Mouse (Mus musculus) small intestine, adult 2 months (tissue): ENCODE results near the gene Eif4h. TPM values are rescaled to one million over a fixed set of nuclear protein-coding genes. Genes with fewer than 3 reads are reported as not detected.

ENCODE experiments used
- H3K27ac ChIP-seq: fragments of 200-500 bp; 2 replicates; pipeline ENCODE4 v1.5.1; 2012; ENCODE audit warnings: low read depth, low read length, control low read depth, inconsistent platforms; ENCODE audit not compliant: insufficient read depth
- H3K27me3 ChIP-seq: fragments of 200-500 bp; 2 replicates; pipeline ENCODE4 v1.6.1; 2012; ENCODE audit warnings: mild to moderate bottlenecking, moderate library complexity, low read length, inconsistent platforms; ENCODE audit not compliant: control insufficient read depth, insufficient read depth
- H3K36me3 ChIP-seq: fragments of 200-500 bp; 2 replicates; pipeline ENCODE4 v1.6.1; 2012; ENCODE audit warnings: mild to moderate bottlenecking, low read length, control low read depth, inconsistent platforms; ENCODE audit not compliant: control insufficient read depth, insufficient read depth
- H3K4me1 ChIP-seq: fragments of 200-500 bp; 2 replicates; pipeline ENCODE4 v1.6.1; 2012; ENCODE audit warnings: low read length, inconsistent platforms, mixed read lengths; ENCODE audit not compliant: control insufficient read depth, insufficient read depth, insufficient read length
- H3K4me3 ChIP-seq: fragments of 200-500 bp; 2 replicates; pipeline ENCODE4 v1.5.1; 2012; ENCODE audit warnings: low read depth, mild to moderate bottlenecking, control low read depth, inconsistent platforms, low read length, moderate library complexity
- CTCF ChIP-seq: fragments of 200-500 bp; IDR thresholded peaks from 2 replicates; pipeline ENCODE4 v1.5.1; 2012; ENCODE audit warnings: low read depth, mild to moderate bottlenecking, control low read depth, inconsistent platforms, low read length, moderate library complexity, mixed read lengths; ENCODE audit not compliant: insufficient replicate concordance, insufficient read length; ENCODE audit errors: extremely low read depth
- POLR2A ChIP-seq: fragments of 200-500 bp; IDR thresholded peaks from 2 replicates; pipeline ENCODE4 v1.6.1; 2012; ENCODE audit warnings: low read depth, mild to moderate bottlenecking, control low read depth, inconsistent platforms, low read length, moderate library complexity
- WGBS: fragments of 180-500 bp; shearing (Covaris S2); methylation state at CpG from one replicate; pipeline ENCODE4 v1.1.7; 2018; 5-methylcytosine and 5-hydroxymethylcytosine counted together
- polyA plus RNA-seq: library from polyadenylated mRNA; depleted of rRNA; stranded (reverse); fragments of >200 nt; gene quantifications from 2 replicates; pipeline ENCODE4 v1.2.3, GENCODE M21; 2012

Gene Eif4h
- polyA plus RNA-seq, 1 experiment = 256 TPM

- H3K4me3 ChIP-seq = no peak overlapping the region
- no peaks in the 10 kb centered on the region for H3K27me3 ChIP-seq
- peaks cover 4% of the 10 kb centered on the region for H3K4me1 ChIP-seq
- no peak overlapping the region for H3K27ac ChIP-seq
- WGBS = 88% methylated on average over 11 of the region's 11 CpGs
- no peaks in the 10 kb centered on the region for H3K36me3 ChIP-seq
- TF ChIP-seq POLR2A (no peak), CTCF (no peak)
Measured at GRCm38 (mm10) chr5:134604376-134604775, 34.9 kb downstream of the Eif4h start.

DNA sequence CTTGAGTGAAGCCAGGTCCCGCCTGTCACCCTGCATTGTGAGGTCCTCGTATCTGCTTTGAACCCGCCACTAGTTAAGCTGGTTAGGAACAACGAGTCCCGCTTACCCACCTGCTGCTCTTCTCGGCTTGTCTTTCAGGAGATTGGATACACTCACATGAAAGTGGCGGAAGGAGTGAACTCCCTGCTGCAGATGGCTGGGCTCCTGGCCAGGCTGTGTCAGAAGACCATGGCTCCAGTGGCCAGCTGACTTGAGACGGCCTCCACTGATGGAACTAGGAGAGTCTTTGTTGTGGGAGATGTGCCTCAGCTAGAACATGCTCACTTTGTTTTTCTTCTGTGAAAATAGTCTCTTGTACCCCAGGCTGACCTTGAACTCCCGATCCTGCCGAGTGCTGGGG lies 41.6 kb downstream of the Eif4h start:
- Histone ChIP-seq H3K36me3 (peaks cover 43% of the 10 kb centered on the region), H3K27me3 (no peaks in the 10 kb centered on the region), H3K4me1 (no peaks in the 10 kb centered on the region), H3K4me3 (no peak overlapping the region), H3K27ac (no peak overlapping the region)
- TF ChIP-seq POLR2A = no peak
- TF ChIP-seq CTCF = no peak
- 83% methylated on average over 10 of the region's 10 CpGs for WGBS

DNA sequence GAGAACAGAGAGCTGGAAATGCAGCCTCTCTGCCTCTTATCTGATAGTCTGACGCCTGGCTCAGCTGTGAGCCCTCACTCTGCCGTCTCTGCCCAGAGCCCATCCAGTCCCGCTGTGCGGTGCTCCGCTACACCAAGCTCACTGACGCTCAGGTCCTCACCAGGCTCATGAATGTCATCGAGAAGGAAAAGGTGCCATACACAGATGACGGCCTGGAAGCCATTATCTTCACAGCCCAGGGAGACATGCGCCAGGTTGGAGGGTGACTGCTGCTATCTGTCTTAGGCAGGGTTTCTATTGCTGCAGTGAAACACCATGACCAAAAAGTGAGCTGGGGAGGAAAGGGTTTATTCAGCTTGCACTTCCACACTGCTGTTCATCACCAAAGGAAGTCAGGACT lies 46.2 kb downstream of the Eif4h start:
- Histone ChIP-seq H3K4me1 (no peaks in the 10 kb centered on the region), H3K4me3 (no peak overlapping the region), H3K27ac (no peak overlapping the region), H3K36me3 (peaks cover 50% of the 10 kb centered on the region), H3K27me3 (no peaks in the 10 kb centered on the region)
- TF ChIP-seq CTCF (no peak), POLR2A (no peak)
- WGBS = 89% methylated on average over 9 of the region's 9 CpGs

DNA sequence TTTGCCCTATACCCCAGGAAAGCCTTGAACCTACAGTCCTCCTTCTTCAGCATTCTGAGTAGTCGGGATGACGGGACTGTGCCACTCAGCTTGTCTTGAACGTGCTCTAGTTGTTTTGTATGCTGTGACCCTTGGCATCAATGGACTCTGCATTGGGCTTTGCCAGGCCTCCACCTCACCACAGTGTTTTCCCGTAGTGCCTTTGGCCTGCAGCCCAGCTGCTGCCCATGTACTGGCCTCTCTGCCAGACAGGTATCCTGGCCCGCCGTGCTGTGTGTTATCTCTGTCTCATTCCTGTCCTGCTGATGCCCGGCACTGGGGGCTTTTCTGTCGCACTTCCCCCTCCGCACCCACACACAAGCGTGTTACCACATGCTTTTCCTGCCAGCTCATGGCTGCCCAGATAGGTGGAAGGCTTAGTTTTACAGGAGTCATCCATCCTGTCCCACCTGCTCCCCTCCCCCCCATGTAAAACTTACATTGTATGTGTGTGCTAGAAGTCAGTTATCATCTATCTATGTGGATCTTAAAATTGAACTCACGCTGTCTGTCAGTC lies 47.2 kb downstream of the Eif4h start:
- no peak overlapping the region for H3K27ac ChIP-seq
- no peaks in the 10 kb centered on the region for H3K4me1 ChIP-seq
- H3K36me3 ChIP-seq = peaks cover 46% of the 10 kb centered on the region
- no peaks in the 10 kb centered on the region for H3K27me3 ChIP-seq
- H3K4me3 ChIP-seq = no peak overlapping the region
- TF ChIP-seq CTCF (no peak), POLR2A (no peak)
- WGBS = 85% methylated on average over 11 of the region's 11 CpGs

- TF ChIP-seq CTCF (no peak), POLR2A (no peak)
- Histone ChIP-seq H3K4me1 (peaks cover 3% of the 10 kb centered on the region; the same call in 1 of the 2 replicates), H3K27me3 (no peaks in the 10 kb centered on the region), H3K27ac (peak overlapping the region; percentile 65), H3K4me3 (no peak overlapping the region), H3K36me3 (peaks cover 34% of the 10 kb centered on the region)
- WGBS = 76% methylated on average over 3 of the region's 3 CpGs
Measured at GRCm38 (mm10) chr5:134589900-134590299, 49.4 kb downstream of the Eif4h start.

GRCm38 (mm10) chr5:134584798-134585197 lies 54.5 kb downstream of the Eif4h start:
- Histone ChIP-seq H3K4me1 (peaks cover 5% of the 10 kb centered on the region; the same call in 1 of the 2 replicates), H3K27ac (no peak overlapping the region), H3K36me3 (peaks cover 9% of the 10 kb centered on the region; the same call in 1 of the 2 replicates), H3K4me3 (no peak overlapping the region), H3K27me3 (no peaks in the 10 kb centered on the region)
- TF ChIP-seq POLR2A (no peak), CTCF (no peak)
- 80% methylated on average over 5 of the region's 5 CpGs for WGBS

- Histone ChIP-seq H3K4me1 (peaks cover 5% of the 10 kb centered on the region; the same call in 1 of the 2 replicates), H3K36me3 (peaks cover 9% of the 10 kb centered on the region; the same call in 1 of the 2 replicates), H3K27ac (peak overlapping the region; percentile 54), H3K4me3 (no peak overlapping the region), H3K27me3 (no peaks in the 10 kb centered on the region)
- 17% methylated on average over 3 of the region's 3 CpGs for WGBS
- TF ChIP-seq POLR2A (no peak), CTCF (no peak)
Measured at GRCm38 (mm10) chr5:134583884-134584213, 55.4 kb downstream of the Eif4h start.
